Mouse (Mus musculus): ENCODE results near the gene Cabp2. TPM values are rescaled to one million over a fixed set of nuclear protein-coding genes. Genes with fewer than 3 reads are reported as not detected.

Cabp2 gene
- polyA plus RNA-seq, 1 experiment from 2014 or later, result not detected

DNA sequence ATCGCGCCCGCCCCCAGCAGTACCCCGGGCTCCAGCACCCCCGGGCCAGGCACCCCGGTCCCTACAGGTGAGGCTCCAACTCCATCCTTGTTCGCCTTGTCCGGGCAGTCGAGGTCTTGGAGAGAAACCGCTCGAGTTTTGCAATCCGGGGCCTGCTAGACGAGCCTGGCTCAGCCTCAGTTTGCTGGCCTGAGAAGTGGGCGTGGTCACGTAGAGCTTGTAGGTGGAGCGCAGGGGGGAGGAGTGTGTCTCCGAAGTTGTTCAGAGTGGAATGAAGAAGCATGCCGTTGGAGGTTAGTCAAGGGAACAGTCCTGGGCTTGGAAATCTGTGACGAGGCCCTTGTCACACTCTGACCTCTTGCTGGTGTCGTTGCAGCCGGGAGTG lies 16.1 kb downstream of the Cabp2 start:
- H3K27me3 ChIP-seq (ENCODE audit: control insufficient read depth, insufficient read depth, low read length), result peaks cover 11% of the 10 kb centered on the region; the same call in 1 of the 2 replicates
- peak overlapping the region; percentile 49 for H3K4me3 ChIP-seq (ENCODE audit: low read depth, low read length)
- H3K4me1 ChIP-seq (ENCODE audit: control insufficient read depth, insufficient read depth, low read length), result peaks cover 25% of the 10 kb centered on the region
- no peaks in the 10 kb centered on the region for H3K36me3 ChIP-seq (ENCODE audit: control insufficient read depth, insufficient read depth, low read length)
- H3K27ac ChIP-seq (ENCODE audit: low read length), result peak overlapping the region; percentile 76; the same call in 1 of the 2 replicates
- H3K9ac ChIP-seq (replicated peaks; ENCODE audit: low read depth, low read length), result 0 out of 2 replicates have a peak overlapping the region, but pooled peaks have one; percentile 29
- 0 out of 2 replicates have a peak, but pooled peaks have one; percentile 4 for ATAC-seq (ENCODE audit: insufficient number of reproducible peaks, insufficient read depth, low FRiP score, low read depth)
- H3K9me3 ChIP-seq (ENCODE audit: control insufficient read depth, low read depth, low read length), result no peaks in the 10 kb centered on the region
- H3K4me2 ChIP-seq (replicated peaks; ENCODE audit: low read depth, low read length), result peak overlapping the region; percentile 55
- WGBS, result under 1% methylated on average over 21 of the region's 21 CpGs

GRCm38 (mm10) chr19:4098426-4098825 lies 17.0 kb downstream of the Cabp2 start:
- ATAC-seq (ENCODE audit: insufficient number of reproducible peaks, insufficient read depth, low FRiP score, low read depth), result no peak
- H3K4me1 ChIP-seq (ENCODE audit: control insufficient read depth, insufficient read depth, low read length), result peaks cover 25% of the 10 kb centered on the region
- no peaks in the 10 kb centered on the region for H3K9me3 ChIP-seq (ENCODE audit: control insufficient read depth, low read depth, low read length)
- H3K4me2 ChIP-seq (replicated peaks; ENCODE audit: low read depth, low read length), result no peak overlapping the region
- no peak overlapping the region for H3K27ac ChIP-seq (ENCODE audit: low read length)
- no peaks in the 10 kb centered on the region for H3K36me3 ChIP-seq (ENCODE audit: control insufficient read depth, insufficient read depth, low read length)
- H3K4me3 ChIP-seq (ENCODE audit: low read depth, low read length), result no peak overlapping the region
- 87% methylated on average over 13 of the region's 13 CpGs for WGBS
- H3K9ac ChIP-seq (replicated peaks; ENCODE audit: low read depth, low read length), result no peak overlapping the region
- peaks cover 11% of the 10 kb centered on the region; the same call in 1 of the 2 replicates for H3K27me3 ChIP-seq (ENCODE audit: control insufficient read depth, insufficient read depth, low read length)

GRCm38 (mm10) chr19:4099056-4099455 lies 17.7 kb downstream of the Cabp2 start:
- peaks cover 11% of the 10 kb centered on the region; the same call in 1 of the 2 replicates for H3K27me3 ChIP-seq (ENCODE audit: control insufficient read depth, insufficient read depth, low read length)
- peaks cover 25% of the 10 kb centered on the region for H3K4me1 ChIP-seq (ENCODE audit: control insufficient read depth, insufficient read depth, low read length)
- H3K4me2 ChIP-seq (replicated peaks; ENCODE audit: low read depth, low read length), result peak overlapping the region; percentile 91; the same call in 1 of the 2 replicates
- H3K9me3 ChIP-seq (ENCODE audit: control insufficient read depth, low read depth, low read length), result no peaks in the 10 kb centered on the region
- WGBS, result 13% methylated on average over 9 of the region's 9 CpGs
- H3K4me3 ChIP-seq (ENCODE audit: low read depth, low read length), result no peak overlapping the region
- H3K36me3 ChIP-seq (ENCODE audit: control insufficient read depth, insufficient read depth, low read length), result no peaks in the 10 kb centered on the region
- no peak for ATAC-seq (ENCODE audit: insufficient number of reproducible peaks, insufficient read depth, low FRiP score, low read depth)
- no peak overlapping the region for H3K9ac ChIP-seq (replicated peaks; ENCODE audit: low read depth, low read length)
- H3K27ac ChIP-seq (ENCODE audit: low read length), result no peak overlapping the region

DNA sequence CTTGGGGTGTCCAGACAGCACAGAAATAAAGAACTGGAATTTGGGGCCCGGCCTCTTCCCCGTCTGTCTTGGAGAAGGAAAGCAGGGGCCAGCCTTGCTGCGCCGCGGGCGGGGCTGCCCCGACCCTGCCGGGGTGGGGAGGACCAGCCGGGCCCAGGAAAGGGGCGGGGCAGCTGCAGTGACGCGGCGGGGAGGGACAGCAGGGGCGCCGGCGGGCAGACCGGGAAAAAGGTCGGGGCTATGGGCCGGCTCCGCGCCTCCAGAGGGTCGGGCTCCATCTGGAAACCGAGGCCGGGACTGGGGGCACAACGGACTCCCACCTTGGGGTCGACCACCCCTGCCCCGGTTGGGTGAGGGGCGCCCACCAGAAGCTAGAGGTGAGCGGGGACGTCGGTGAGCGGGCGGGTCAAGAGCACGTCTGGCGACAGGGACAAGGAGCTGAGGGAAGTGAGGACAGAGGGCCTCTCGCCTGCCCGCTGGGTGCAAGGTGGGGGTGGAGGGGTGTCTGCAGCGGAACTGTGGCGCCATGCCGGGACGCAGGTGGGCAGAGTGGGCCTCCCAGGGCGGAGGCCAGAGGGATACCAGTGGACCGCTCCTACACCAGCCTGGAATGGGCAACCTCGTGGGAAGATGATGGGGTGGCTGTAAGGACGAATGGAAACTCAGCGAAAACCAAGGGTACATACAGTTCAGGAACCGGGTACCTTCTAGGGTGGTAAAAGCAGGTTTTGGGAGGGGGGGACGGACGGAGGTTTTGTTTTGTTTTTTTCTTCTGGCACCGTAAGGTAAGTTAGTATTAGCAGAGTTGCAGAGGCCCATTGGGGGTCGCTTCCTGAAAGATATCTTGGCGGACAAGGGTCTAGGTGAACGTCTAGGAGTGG lies 18.7 kb downstream of the Cabp2 start, which contains the start of gene Pitpnm1:
Pitpnm1 (plus strand) TSS at position 162 of the 881 bp plus-strand sequence.
- 2% methylated on average over 53 of the region's 53 CpGs for WGBS
- Histone ChIP-seq H3K27me3 (ENCODE audit: control insufficient read depth, insufficient read depth, low read length) (peaks cover 11% of the 10 kb centered on the region; the same call in 1 of the 2 replicates), H3K4me3 (ENCODE audit: low read depth, low read length) (peak within 1 kb of the TSS; percentile 43), H3K4me1 (ENCODE audit: control insufficient read depth, insufficient read depth, low read length) (peaks cover 25% of the 10 kb centered on the region), H3K9ac (replicated peaks; ENCODE audit: low read depth, low read length) (peak within 1 kb of the TSS; percentile 29; the same call in 1 of the 2 replicates), H3K36me3 (ENCODE audit: control insufficient read depth, insufficient read depth, low read length) (no peaks in the 10 kb centered on the region), H3K27ac (ENCODE audit: low read length) (no peak within 1 kb of the TSS), H3K4me2 (replicated peaks; ENCODE audit: low read depth, low read length) (peak within 1 kb of the TSS; percentile 91), H3K9me3 (ENCODE audit: control insufficient read depth, low read depth, low read length) (no peaks in the 10 kb centered on the region)
- 0 out of 2 replicates have a peak, but pooled peaks have one; percentile 11 for ATAC-seq (ENCODE audit: insufficient number of reproducible peaks, insufficient read depth, low FRiP score, low read depth)

DNA sequence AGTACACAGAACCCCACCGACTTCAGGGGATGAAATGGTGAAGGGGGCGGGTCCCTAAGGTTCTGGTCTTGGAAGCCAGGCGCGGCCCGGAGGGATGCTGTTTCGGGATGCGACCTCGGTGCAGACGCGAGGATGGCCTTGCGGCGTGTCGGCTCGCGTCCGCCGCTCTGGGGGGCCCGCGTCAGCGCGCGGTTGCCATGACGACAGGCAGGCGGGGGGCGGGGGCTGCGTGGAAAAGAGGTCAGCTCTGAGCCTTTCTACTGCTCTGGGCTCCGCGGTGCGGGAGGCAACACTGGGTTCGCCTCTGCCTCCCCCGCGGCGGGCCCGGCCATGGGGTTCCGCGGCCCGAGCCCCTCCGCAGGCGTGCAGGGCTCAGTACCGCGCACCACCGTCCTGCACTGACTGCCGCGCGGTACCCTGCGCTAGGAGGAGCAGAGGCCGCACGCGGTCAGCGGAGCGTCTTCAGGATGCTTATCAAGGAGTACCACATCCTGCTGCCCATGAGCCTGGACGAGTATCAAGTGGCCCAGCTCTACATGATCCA lies 19.4 kb downstream of the Cabp2 start:
- no peaks in the 10 kb centered on the region for H3K9me3 ChIP-seq (ENCODE audit: control insufficient read depth, low read depth, low read length)
- WGBS, result under 1% methylated on average over 52 of the region's 52 CpGs
- peaks cover 25% of the 10 kb centered on the region for H3K4me1 ChIP-seq (ENCODE audit: control insufficient read depth, insufficient read depth, low read length)

DNA sequence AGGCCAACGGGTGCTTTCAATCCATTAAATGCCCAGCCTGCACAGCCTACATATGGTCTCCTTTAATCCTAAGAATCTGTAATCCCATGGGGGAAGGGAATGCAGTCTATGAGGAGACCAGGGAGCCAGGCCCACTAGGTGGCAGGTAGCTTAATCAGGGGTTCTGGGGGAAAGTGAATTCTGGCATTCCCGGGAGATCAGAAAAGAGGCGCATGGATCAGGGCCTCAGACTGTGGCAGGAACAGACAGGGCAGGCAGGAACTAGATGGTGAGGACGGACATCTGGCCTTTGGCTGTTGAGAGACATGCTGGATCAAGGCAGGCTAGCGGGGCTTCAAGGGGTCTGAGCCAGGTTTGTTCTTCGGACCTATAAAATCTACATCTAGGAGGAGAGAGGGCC lies 20.1 kb downstream of the Cabp2 start:
- H3K4me3 ChIP-seq (ENCODE audit: low read depth, low read length), result no peak overlapping the region
- peaks cover 11% of the 10 kb centered on the region; the same call in 1 of the 2 replicates for H3K27me3 ChIP-seq (ENCODE audit: control insufficient read depth, insufficient read depth, low read length)
- H3K27ac ChIP-seq (ENCODE audit: low read length), result no peak overlapping the region
- peak overlapping the region; percentile 91; the same call in 1 of the 2 replicates for H3K4me2 ChIP-seq (replicated peaks; ENCODE audit: low read depth, low read length)
- H3K9me3 ChIP-seq (ENCODE audit: control insufficient read depth, low read depth, low read length), result no peaks in the 10 kb centered on the region
- 72% methylated on average over 6 of the region's 6 CpGs for WGBS
- ATAC-seq (ENCODE audit: insufficient number of reproducible peaks, insufficient read depth, low FRiP score, low read depth), result no peak
- H3K9ac ChIP-seq (replicated peaks; ENCODE audit: low read depth, low read length), result no peak overlapping the region
- no peaks in the 10 kb centered on the region for H3K36me3 ChIP-seq (ENCODE audit: control insufficient read depth, insufficient read depth, low read length)
- peaks cover 21% of the 10 kb centered on the region; the same call in 1 of the 2 replicates for H3K4me1 ChIP-seq (ENCODE audit: control insufficient read depth, insufficient read depth, low read length)

More for the DNA sequence above, 19.4 kb downstream of the Cabp2 start:
- no peak overlapping the region for H3K27ac ChIP-seq (ENCODE audit: low read length)
- peak overlapping the region; percentile 91 for H3K4me2 ChIP-seq (replicated peaks; ENCODE audit: low read depth, low read length)
- H3K4me3 ChIP-seq (ENCODE audit: low read depth, low read length), result peak overlapping the region; percentile 43
- ATAC-seq (ENCODE audit: insufficient number of reproducible peaks, insufficient read depth, low FRiP score, low read depth), result no peak
- H3K9ac ChIP-seq (replicated peaks; ENCODE audit: low read depth, low read length), result peak overlapping the region; percentile 29; the same call in 1 of the 2 replicates
- no peaks in the 10 kb centered on the region for H3K36me3 ChIP-seq (ENCODE audit: control insufficient read depth, insufficient read depth, low read length)
- H3K27me3 ChIP-seq (ENCODE audit: control insufficient read depth, insufficient read depth, low read length), result peaks cover 11% of the 10 kb centered on the region; the same call in 1 of the 2 replicates

DNA sequence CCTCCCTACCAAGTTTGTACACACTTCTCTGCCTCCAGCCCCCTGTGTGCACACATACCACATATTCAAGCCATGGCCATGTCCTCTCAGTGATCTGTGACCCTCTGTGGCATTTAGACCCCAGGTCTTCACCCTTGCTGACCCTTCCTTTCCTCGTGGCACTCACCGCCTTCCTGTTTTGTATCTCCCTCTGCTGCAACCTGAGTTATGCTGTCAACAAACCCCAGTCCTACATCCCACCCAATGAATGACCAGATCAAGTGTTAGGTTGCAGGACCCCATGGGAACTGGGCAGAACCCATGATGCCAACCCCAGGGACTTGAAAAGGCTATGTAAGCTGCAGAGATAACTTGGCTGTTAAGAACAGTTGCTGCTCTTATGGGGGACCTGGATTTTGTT lies 20.7 kb downstream of the Cabp2 start:
- WGBS, result 94% methylated on average over 2 of the region's 2 CpGs
- H3K4me1 ChIP-seq (ENCODE audit: control insufficient read depth, insufficient read depth, low read length), result peaks cover 21% of the 10 kb centered on the region; the same call in 1 of the 2 replicates
- H3K9me3 ChIP-seq (ENCODE audit: control insufficient read depth, low read depth, low read length), result no peaks in the 10 kb centered on the region
- no peak overlapping the region for H3K4me2 ChIP-seq (replicated peaks; ENCODE audit: low read depth, low read length)
- H3K27ac ChIP-seq (ENCODE audit: low read length), result no peak overlapping the region
- H3K27me3 ChIP-seq (ENCODE audit: control insufficient read depth, insufficient read depth, low read length), result peaks cover 11% of the 10 kb centered on the region; the same call in 1 of the 2 replicates
- ATAC-seq (ENCODE audit: insufficient number of reproducible peaks, insufficient read depth, low FRiP score, low read depth), result no peak
- H3K9ac ChIP-seq (replicated peaks; ENCODE audit: low read depth, low read length), result no peak overlapping the region
- no peak overlapping the region for H3K4me3 ChIP-seq (ENCODE audit: low read depth, low read length)
- no peaks in the 10 kb centered on the region for H3K36me3 ChIP-seq (ENCODE audit: control insufficient read depth, insufficient read depth, low read length)

DNA sequence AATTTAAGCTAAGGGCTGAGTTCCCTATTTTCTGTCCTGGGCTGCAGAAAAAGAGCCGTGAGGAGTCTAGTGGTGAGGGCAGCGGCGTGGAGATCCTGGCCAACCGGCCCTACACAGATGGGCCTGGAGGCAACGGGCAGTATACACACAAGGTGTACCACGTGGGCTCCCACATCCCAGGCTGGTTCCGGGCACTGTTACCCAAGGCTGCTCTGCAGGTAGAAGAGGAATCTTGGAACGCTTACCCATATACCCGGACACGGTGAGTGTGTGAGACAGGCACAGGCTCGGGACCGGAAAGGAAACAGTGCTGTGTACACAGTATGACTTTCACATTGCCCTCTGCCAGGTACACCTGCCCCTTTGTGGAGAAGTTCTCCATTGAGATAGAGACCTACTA lies 21.2 kb downstream of the Cabp2 start:
- Histone ChIP-seq H3K4me3 (ENCODE audit: low read depth, low read length) (no peak overlapping the region), H3K4me1 (ENCODE audit: control insufficient read depth, insufficient read depth, low read length) (peaks cover 21% of the 10 kb centered on the region; the same call in 1 of the 2 replicates), H3K36me3 (ENCODE audit: control insufficient read depth, insufficient read depth, low read length) (no peaks in the 10 kb centered on the region), H3K9me3 (ENCODE audit: control insufficient read depth, low read depth, low read length) (no peaks in the 10 kb centered on the region), H3K4me2 (replicated peaks; ENCODE audit: low read depth, low read length) (no peak overlapping the region), H3K9ac (replicated peaks; ENCODE audit: low read depth, low read length) (no peak overlapping the region), H3K27me3 (ENCODE audit: control insufficient read depth, insufficient read depth, low read length) (peaks cover 11% of the 10 kb centered on the region; the same call in 1 of the 2 replicates), H3K27ac (ENCODE audit: low read length) (no peak overlapping the region)
- 96% methylated on average over 12 of the region's 12 CpGs for WGBS
- no peak for ATAC-seq (ENCODE audit: insufficient number of reproducible peaks, insufficient read depth, low FRiP score, low read depth)

Data from stomach, embryonic 14.5 days (tissue).